Mouse (Mus musculus) fibroblast of lung, adult 2 months (primary cell): Measurements from ENCODE around the gene Olfr721-ps1.

ENCODE experiments used
- DNase-seq: peaks from one replicate; pipeline ENCODE4 v3.0.0-alpha.2; 2011; ENCODE audit warnings: low read depth

Olfr721-ps1 gene

DNA sequence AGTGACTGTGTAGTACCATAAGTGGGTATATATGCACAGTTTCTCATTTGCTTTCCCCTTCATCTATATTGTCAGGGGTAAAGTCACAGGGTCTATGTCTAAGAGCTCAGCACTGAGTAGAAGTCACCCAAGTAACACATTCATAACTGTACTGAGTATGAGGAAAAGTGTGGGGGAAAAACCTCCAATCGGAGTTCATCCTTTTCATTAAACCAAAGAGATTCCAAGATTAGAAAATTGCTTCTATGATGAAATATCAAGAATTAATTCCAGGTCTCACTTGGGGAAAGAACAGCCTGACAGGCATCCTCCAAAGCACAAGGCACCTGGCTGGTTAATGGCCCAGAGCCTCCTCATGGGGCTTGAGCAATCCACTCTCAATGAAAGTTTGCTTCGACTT lies at the start of gene Olfr721-ps1:
Olfr721-ps1 (plus strand) TSS at position 301 of the 400 bp plus-strand sequence.
- DNase-seq = no peak

DNA sequence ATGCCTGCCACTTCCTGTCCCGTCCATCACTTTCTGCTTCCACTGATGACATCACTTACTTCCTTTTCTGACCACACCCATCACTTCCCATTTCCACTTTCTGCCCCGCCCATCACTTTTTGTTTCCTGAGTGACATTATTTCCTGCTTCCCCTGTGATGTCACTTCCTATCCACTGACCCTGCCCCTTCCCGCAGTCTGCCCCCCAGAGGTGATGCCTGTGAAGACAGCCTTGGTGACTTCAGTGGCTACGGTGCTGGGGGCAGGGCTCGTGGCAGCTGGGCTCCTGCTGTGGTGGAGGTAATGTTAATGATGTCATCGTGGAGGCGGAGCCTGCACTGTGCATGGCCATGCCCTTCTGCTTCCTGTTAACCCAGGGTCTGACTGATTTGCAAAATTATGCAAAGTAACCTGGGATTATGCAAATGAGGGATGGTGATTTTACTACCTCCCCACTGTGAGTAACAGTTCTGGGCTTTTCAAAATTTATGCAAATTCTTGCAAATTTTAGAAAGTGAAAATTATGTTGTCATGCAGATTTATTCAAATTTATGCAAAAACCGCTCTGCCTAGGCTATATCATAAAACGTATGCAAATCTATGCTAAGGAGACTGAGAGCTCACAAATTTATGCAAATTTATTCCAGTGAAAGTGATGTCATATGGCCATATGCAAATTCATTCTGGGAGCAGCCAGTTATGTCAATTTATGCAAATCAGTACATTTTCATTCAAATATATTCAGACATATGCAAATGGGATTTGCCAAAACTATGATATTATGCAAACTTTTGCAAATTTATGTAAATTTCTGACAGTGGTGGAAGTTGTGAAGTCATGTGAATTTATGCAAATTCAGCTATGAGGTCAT lies 49.1 kb upstream of the Olfr721-ps1 start:
- no peak for DNase-seq

DNA sequence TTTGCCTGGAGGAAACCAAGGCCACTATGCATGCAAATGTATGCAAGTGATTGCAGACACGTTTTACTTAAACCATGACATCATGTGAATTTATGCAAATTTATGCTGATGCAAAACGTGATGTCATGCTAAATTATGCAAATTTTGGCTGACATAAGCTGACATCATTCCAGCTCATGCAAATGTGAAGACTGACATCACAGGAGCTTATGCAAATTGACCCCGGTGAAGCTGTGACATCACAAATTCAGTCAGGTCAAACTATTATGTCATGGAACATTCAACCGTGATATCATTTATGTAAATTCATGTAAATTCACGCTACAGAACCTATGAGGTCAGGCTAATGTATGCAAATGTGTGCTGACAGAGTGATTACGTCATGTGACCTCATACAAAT lies 48.5 kb upstream of the Olfr721-ps1 start:
- DNase-seq = no peak

DNA sequence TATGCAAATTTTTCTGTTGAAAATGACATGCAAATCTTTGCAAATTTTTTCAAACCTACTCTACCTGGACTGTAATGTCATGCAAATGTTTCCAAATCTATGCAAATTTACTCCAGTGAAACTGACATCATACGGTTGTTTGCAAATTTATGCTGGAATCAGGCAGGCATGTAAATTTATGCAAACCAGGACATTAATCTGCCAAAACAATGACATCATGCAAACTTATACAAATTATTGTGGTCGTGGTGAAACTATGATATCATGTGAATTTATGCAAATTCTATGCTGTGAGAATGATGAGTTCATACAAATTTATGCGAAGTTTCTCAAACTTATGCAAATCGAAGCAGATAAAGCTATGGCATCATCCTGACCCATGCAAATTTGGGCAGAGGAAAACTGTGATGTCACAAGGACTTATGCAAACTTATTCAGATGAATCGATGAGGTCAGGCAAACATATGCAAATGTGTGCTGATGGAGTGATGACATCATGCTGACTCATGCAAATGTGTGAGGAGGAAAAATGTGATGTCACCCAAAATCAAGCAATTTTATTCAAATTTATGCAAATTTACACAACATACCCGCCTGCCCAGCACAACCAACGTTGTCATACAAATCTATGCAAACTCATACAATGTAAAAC lies 47.9 kb upstream of the Olfr721-ps1 start:
- no peak for DNase-seq

- no peak for DNase-seq
Measured at GRCm38 (mm10) chr14:14353740-14354510, 47.2 kb upstream of the Olfr721-ps1 start.

- DNase-seq = no peak
Measured at GRCm38 (mm10) chr14:14354511-14355359, 46.4 kb upstream of the Olfr721-ps1 start.

- no peak for DNase-seq
Measured at GRCm38 (mm10) chr14:14355360-14355646, 45.8 kb upstream of the Olfr721-ps1 start.

DNA sequence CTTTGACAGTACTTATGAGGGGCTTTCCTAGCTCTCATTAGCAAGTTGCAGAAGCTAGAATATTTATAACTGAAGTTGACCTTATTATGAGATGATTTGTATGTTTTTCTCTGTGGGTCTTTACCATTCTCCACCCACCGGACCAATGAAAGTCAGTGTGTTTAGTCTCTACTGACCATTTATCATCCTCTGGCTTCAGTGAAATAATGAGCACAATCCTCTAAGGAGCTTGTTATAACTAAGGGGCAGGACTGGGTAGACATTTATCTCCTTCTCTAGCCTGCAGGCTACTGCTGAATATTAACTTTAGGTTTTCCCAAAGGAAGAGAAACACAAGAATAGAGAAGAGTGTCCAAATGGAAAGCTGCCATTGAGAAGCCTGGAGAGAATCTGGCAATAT lies 5.6 kb upstream of the Olfr721-ps1 start:
- no peak for DNase-seq

DNA sequence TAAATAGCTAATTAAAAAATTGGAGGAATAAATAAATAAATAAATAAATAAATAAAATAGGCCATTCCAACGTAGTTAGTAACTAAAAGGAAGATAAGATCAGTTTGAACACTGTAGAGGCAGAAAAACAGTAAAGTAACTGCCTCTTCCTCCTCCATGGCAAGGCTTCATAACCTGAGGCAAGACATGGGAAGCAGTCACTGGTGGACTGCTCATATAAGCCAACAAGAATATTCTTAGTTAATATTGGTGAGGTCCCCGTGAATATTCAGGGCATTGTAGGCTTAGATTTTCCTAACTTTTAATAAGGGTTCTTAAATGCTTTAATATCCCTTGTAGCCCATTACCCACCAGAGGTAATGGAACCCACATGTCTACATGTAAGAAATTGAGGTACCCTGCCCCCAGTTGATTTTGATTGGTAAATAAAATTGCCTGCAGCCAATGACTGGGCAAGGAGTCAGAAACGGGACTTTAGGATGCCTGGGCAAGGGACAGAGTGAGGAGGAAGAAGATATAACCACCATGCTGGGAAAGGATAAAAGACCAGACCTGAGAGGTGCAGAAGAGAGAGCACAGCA lies 35.1 kb downstream of the Olfr721-ps1 start:
- DNase-seq = no peak
